Mouse (Mus musculus) thymus, adult 2 months (tissue): ENCODE measurements around the gene Ttn.

Experiments
- CTCF ChIP-seq: fragments of 200-500 bp; IDR thresholded peaks from 2 replicates; pipeline ENCODE4 v1.5.1; 2012; ENCODE audit warnings: mild to moderate bottlenecking, control low read depth, low read length, moderate library complexity, borderline replicate concordance; ENCODE audit not compliant: control insufficient read depth, poor library complexity, insufficient read depth; ENCODE audit errors: extremely low read depth
- POLR2A ChIP-seq: fragments of 200-500 bp; IDR thresholded peaks from 2 replicates; pipeline ENCODE4 v1.6.1; 2012; ENCODE audit warnings: mild to moderate bottlenecking, low read length, control low read depth, moderate library complexity; ENCODE audit not compliant: control insufficient read depth, poor library complexity, insufficient read depth; ENCODE audit errors: extremely low read depth

DNA sequence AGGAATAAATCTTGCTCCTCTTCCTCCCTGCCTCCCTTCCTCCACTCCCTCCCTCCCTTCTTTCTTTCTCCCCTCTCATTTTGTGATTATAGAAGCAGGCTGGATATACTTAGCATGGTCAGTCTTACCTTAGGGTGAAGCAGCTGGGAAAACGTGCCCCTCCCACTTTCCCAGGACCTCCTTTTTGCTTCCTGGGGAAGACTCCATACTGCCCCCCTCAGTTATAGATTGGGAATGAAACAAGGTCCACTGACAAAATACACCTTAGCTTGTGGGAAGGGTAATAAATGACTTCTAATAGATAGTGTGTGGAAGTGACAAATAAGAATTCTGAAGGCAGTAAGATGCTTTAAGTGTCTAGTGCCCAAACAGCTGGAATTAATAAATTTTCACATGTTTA is 326.4 kb downstream of the Ttn start:
- TF ChIP-seq POLR2A: no peak
- TF ChIP-seq CTCF: no peak
